Mouse (Mus musculus) midbrain, embryonic 14.5 days (tissue): ENCODE data around the gene Gigyf1. TPM values are rescaled to one million over a fixed set of nuclear protein-coding genes. Genes with fewer than 3 reads are reported as not detected.
A peak's percentile ranks its signal among the peaks of the same experiment; 100 is the strongest.

Experiments used
- ATAC-seq: fragments of 200-750 bp; cut with Nextera tagmentation; 2 replicates; pipeline ENCODE4 v1.8.0; 2017; ENCODE audit warnings: moderate number of reproducible peaks, moderate library complexity; ENCODE audit not compliant: low FRiP score, low TSS enrichment
- DNase-seq: peaks from one replicate; pipeline ENCODE4 v3.0.0-alpha.2; 2015
- H3K27ac ChIP-seq: fragments of 300-500 bp; sonication (generic); replicated peaks from 2 replicates; pipeline ENCODE4 v1.5.1; 2014; ENCODE audit warnings: mild to moderate bottlenecking, low read depth, low read length, moderate library complexity
- H3K27me3 ChIP-seq: fragments of 300-500 bp; sonication (generic); 2 replicates; pipeline ENCODE4 v1.6.1; 2014; ENCODE audit warnings: low read length, control low read depth, mixed read lengths; ENCODE audit not compliant: control insufficient read depth, insufficient read depth
- H3K36me3 ChIP-seq: fragments of 300-500 bp; sonication (generic); 2 replicates; pipeline ENCODE4 v1.6.1; 2014; ENCODE audit warnings: low read length, control low read depth; ENCODE audit not compliant: control insufficient read depth, insufficient read depth
- H3K4me1 ChIP-seq: fragments of 300-500 bp; sonication (generic); 2 replicates; pipeline ENCODE4 v1.6.1; 2014; ENCODE audit warnings: mild to moderate bottlenecking, antibody characterized with exemption, low read length, control low read depth; ENCODE audit not compliant: control insufficient read depth, insufficient read depth
- H3K4me2 ChIP-seq: fragments of 300-500 bp; sonication (generic); 2 replicates; pipeline ENCODE4 v1.6.1; 2014; ENCODE audit warnings: mild to moderate bottlenecking, low read length, moderate library complexity
- H3K4me3 ChIP-seq: fragments of 300-500 bp; sonication (generic); replicated peaks from 2 replicates; pipeline ENCODE4 v1.5.1; 2014; ENCODE audit warnings: low read depth, low read length
- H3K9ac ChIP-seq: fragments of 300-500 bp; sonication (generic); replicated peaks from 2 replicates; pipeline ENCODE4 v1.6.1; 2014; ENCODE audit warnings: mild to moderate bottlenecking, low read length, moderate library complexity
- H3K9me3 ChIP-seq: fragments of 300-500 bp; sonication (generic); 2 replicates; pipeline ENCODE4 v1.6.1; 2016; ENCODE audit warnings: low read length, control low read depth, mixed read lengths; ENCODE audit not compliant: control insufficient read depth
- WGBS: fragments of 180-500 bp; shearing (Covaris S2); extraction: QIAGEN DNeasy Blood & Tissue Kit; methylation state at CpG from one replicate; pipeline ENCODE4 v1.1.7; 2014; 5-methylcytosine and 5-hydroxymethylcytosine counted together
- polyA plus RNA-seq: library from polyadenylated mRNA; unstranded; fragments of >200 nt; fragmentation: Nextera tagmentation; extraction: Ambion mirVana; gene quantifications from 2 replicates; pipeline ENCODE4 v1.2.1, GENCODE M21; 2014

Gigyf1 gene
- 17.0 and 23.5 TPM in 2 replicates for polyA plus RNA-seq

DNA sequence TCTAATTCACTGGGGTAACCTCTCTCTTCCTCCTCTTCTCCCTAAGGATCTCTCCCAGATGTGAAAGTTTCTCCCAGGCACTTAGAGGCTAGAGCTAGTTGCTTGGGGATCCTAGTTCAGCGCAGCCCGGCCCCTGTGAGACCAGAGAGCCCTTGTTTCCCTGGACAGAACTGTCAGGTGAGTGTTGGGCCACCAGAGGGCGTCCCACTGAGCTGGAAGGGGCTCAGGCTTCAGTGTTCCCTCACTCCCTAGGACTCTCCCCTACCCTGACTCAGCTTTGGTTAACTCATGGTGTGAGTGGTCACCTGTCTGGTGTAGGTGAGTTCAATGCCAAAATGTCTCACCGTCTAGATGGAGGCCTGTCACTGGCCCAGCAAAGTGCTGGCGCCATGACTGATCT is at the start of gene Gigyf1:
Gigyf1 (plus strand) TSS at position 113 of the 400 bp plus-strand sequence.
- Histone ChIP-seq H3K36me3 (peaks cover 56% of the 10 kb centered on the region), H3K4me2 (no peak within 1 kb of the TSS), H3K27ac (no peak within 1 kb of the TSS), H3K9me3 (no peaks in the 10 kb centered on the region), H3K9ac (no peak within 1 kb of the TSS), H3K27me3 (no peaks in the 10 kb centered on the region), H3K4me1 (peaks cover 10% of the 10 kb centered on the region), H3K4me3 (no peak within 1 kb of the TSS)
- 76% methylated on average over 5 of the region's 5 CpGs for whole genome bisulfite sequencing
- DNase-seq, result no peak
- ATAC-seq, result no peak

DNA sequence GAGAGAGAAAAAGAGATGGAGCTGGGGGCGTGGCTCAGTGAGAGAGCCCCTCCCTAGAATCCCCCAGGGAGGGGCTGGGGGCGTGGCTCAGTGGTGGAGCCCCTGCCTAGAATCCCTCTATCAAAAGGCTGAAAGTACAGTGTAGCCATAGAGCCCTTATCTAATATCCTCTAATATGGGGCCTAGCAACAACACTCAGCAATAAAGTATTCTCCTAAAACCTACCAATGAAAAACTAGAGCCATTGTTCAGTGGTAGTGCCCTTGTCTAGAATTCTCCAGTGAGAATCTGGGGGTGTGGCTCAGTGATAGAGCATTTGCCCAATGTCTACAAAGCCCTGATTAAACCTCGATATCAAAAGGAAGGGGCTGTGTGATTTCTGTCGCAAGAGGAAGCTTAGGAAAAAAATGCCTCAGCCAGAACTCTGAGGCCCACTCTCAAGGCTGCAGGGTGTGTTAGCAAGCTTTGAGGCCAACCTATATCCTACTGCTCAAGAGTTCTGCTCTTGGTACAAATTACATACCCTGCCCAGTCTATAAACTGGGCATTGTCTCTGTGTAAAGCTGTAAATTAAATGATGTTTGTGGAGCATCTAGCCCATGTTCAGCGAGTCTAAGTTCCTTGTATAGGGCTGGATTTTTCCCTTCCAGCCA is 46.0 kb upstream of the Gigyf1 start:
- no peak for DNase-seq
- Histone ChIP-seq H3K4me3 (no peak overlapping the region), H3K27ac (no peak overlapping the region), H3K9me3 (no peaks in the 10 kb centered on the region), H3K27me3 (no peaks in the 10 kb centered on the region), H3K4me2 (no peak overlapping the region), H3K4me1 (no peaks in the 10 kb centered on the region), H3K9ac (no peak overlapping the region), H3K36me3 (no peaks in the 10 kb centered on the region)
- WGBS, result 69% methylated on average over 5 of the region's 5 CpGs
- no peak for ATAC-seq

- H3K27ac ChIP-seq, result no peak overlapping the region
- DNase-seq (no peak), ATAC-seq (no peak)
- H3K9me3 ChIP-seq, result no peaks in the 10 kb centered on the region
- H3K4me1 ChIP-seq, result no peaks in the 10 kb centered on the region
- H3K36me3 ChIP-seq, result no peaks in the 10 kb centered on the region
- no peaks in the 10 kb centered on the region for H3K27me3 ChIP-seq
- H3K4me3 ChIP-seq, result no peak overlapping the region
- H3K4me2 ChIP-seq, result no peak overlapping the region
- no peak overlapping the region for H3K9ac ChIP-seq
- 10% methylated on average over 2 of the region's 2 CpGs for WGBS
Observed at GRCm38 (mm10) chr5:137474351-137474750, 44.0 kb upstream of the Gigyf1 start.

- no peak for ATAC-seq
- H3K4me2 ChIP-seq, result no peak within 1 kb of the TSS
Observed at GRCm38 (mm10) chr5:137476964-137477363, 41.4 kb upstream of the Gigyf1 start, which contains the start of gene Zan. Gene Zan, minus strand, starts transcription at chr5:137477064.

DNA sequence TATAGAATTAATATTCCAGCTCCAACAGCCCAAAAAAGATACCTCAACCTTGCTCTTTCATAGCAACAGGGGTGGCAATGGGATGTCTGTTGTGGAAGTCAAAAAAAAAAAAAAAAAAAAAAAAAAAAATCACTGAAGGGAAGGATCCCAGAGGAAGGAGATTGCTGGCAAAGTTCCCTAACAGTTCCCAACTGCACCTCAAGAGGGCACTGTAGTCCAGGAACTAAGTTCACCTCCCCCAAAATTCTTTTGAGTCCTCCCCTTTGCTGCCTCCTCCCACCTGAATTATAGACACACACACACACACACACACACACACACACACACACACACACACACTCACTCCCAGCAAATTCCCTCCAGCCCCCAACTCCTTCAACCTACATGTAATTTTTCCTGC is 37.2 kb upstream of the Gigyf1 start:
- no peak overlapping the region for H3K27ac ChIP-seq
- no peak overlapping the region for H3K9ac ChIP-seq
- H3K4me3 ChIP-seq, result no peak overlapping the region
- no peaks in the 10 kb centered on the region for H3K27me3 ChIP-seq
- no peaks in the 10 kb centered on the region for H3K4me1 ChIP-seq
- H3K9me3 ChIP-seq, result no peaks in the 10 kb centered on the region
- ATAC-seq (no peak), DNase-seq (peak; percentile 85)
- no peak overlapping the region for H3K4me2 ChIP-seq
- H3K36me3 ChIP-seq, result no peaks in the 10 kb centered on the region

More at GRCm38 (mm10) chr5:137476964-137477363, 41.4 kb upstream of the Gigyf1 start, which contains the start of gene Zan:
- H3K4me3 ChIP-seq, result no peak within 1 kb of the TSS
- H3K9me3 ChIP-seq, result no peaks in the 10 kb centered on the region
- DNase-seq, result no peak
- 89% methylated on average over 5 of the region's 5 CpGs for WGBS
- no peak within 1 kb of the TSS for H3K9ac ChIP-seq
- no peaks in the 10 kb centered on the region for H3K4me1 ChIP-seq
- no peaks in the 10 kb centered on the region for H3K36me3 ChIP-seq
- no peaks in the 10 kb centered on the region for H3K27me3 ChIP-seq
- H3K27ac ChIP-seq, result no peak within 1 kb of the TSS

GRCm38 (mm10) chr5:137481897-137482296 is 36.5 kb upstream of the Gigyf1 start:
- no peak overlapping the region for H3K27ac ChIP-seq
- H3K9ac ChIP-seq, result no peak overlapping the region
- no peaks in the 10 kb centered on the region for H3K4me1 ChIP-seq
- ATAC-seq, result no peak
- no peaks in the 10 kb centered on the region for H3K27me3 ChIP-seq
- WGBS, result 10% methylated on average over 8 of the region's 8 CpGs
- H3K4me3 ChIP-seq, result no peak overlapping the region
- H3K9me3 ChIP-seq, result no peaks in the 10 kb centered on the region
- no peak overlapping the region for H3K4me2 ChIP-seq
- DNase-seq, result no peak
- H3K36me3 ChIP-seq, result no peaks in the 10 kb centered on the region

GRCm38 (mm10) chr5:137485071-137485850 is 33.1 kb upstream of the Gigyf1 start:
- 0 out of 2 replicates have a peak overlapping the region, but pooled peaks have one; percentile 12 for H3K9ac ChIP-seq
- no peaks in the 10 kb centered on the region for H3K9me3 ChIP-seq
- no peak for ATAC-seq
- 2% methylated on average over 30 of the region's 30 CpGs for WGBS
- H3K27me3 ChIP-seq, result no peaks in the 10 kb centered on the region
- no peak for DNase-seq
- peak overlapping the region; percentile 50 for H3K4me2 ChIP-seq
- H3K36me3 ChIP-seq, result no peaks in the 10 kb centered on the region
- H3K4me3 ChIP-seq, result 0 out of 2 replicates have a peak overlapping the region, but pooled peaks have one; percentile 3
- H3K4me1 ChIP-seq, result no peaks in the 10 kb centered on the region
- H3K27ac ChIP-seq, result no peak overlapping the region

DNA sequence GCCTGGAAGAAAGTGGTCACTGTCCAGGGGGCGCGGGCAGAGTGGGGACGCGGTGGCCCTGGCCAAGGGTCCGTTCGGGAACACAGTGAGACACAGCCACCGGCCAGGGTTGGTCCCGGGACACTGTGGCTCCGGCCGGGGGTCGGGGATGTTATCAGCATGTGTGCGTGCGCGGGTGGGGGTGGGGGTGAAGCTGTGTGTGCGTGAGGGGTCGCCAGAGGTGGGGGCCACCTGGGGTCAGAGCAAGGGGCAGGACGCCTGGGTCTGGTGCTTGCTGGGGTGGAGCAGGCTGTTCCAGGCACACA is 32.5 kb upstream of the Gigyf1 start:
- Histone ChIP-seq H3K27ac (no peak overlapping the region), H3K4me3 (0 out of 2 replicates have a peak overlapping the region, but pooled peaks have one; percentile 3), H3K4me1 (no peaks in the 10 kb centered on the region), H3K36me3 (no peaks in the 10 kb centered on the region), H3K9ac (0 out of 2 replicates have a peak overlapping the region, but pooled peaks have one; percentile 12), H3K4me2 (peak overlapping the region; percentile 50), H3K9me3 (no peaks in the 10 kb centered on the region), H3K27me3 (no peaks in the 10 kb centered on the region)
- 2% methylated on average over 17 of the region's 17 CpGs for WGBS
- ATAC-seq (no peak), DNase-seq (no peak)

GRCm38 (mm10) chr5:137487616-137488015 is 30.7 kb upstream of the Gigyf1 start:
- WGBS, result 90% methylated on average over 7 of the region's 7 CpGs
- Histone ChIP-seq H3K36me3 (no peaks in the 10 kb centered on the region), H3K9ac (no peak overlapping the region), H3K9me3 (no peaks in the 10 kb centered on the region), H3K4me3 (no peak overlapping the region), H3K4me1 (no peaks in the 10 kb centered on the region), H3K27me3 (no peaks in the 10 kb centered on the region), H3K27ac (no peak overlapping the region), H3K4me2 (no peak overlapping the region)
- no peak for ATAC-seq
- no peak for DNase-seq
